Mouse (Mus musculus): ENCODE measurements at regions not wholly inside any gene's neighbourhood (a gene's known extent, or its start where the extent isn't known, plus 50 kb on each side); places are given as distances from the start of the nearest gene placed in this dataset.

GRCm38 (mm10) chr4:71624771-71625170 lies 133.0 kb downstream of the Gm11232 start:
- TF ChIP-seq POLR2A (IDR thresholded peaks at IDR 0.05; ENCODE audit: extremely low read depth, insufficient read depth, low read length) (no peak), CTCF (IDR thresholded peaks at IDR 0.05; ENCODE audit: extremely low read depth, insufficient read depth, low read length) (no peak)
